Mouse (Mus musculus): ENCODE results near the gene Cdk10. TPM values are rescaled to one million over a fixed set of nuclear protein-coding genes. Genes with fewer than 3 reads are reported as not detected.

Cdk10 gene
- polyA plus RNA-seq, 1 experiment from 2014 or later = 48.7 TPM

DNA sequence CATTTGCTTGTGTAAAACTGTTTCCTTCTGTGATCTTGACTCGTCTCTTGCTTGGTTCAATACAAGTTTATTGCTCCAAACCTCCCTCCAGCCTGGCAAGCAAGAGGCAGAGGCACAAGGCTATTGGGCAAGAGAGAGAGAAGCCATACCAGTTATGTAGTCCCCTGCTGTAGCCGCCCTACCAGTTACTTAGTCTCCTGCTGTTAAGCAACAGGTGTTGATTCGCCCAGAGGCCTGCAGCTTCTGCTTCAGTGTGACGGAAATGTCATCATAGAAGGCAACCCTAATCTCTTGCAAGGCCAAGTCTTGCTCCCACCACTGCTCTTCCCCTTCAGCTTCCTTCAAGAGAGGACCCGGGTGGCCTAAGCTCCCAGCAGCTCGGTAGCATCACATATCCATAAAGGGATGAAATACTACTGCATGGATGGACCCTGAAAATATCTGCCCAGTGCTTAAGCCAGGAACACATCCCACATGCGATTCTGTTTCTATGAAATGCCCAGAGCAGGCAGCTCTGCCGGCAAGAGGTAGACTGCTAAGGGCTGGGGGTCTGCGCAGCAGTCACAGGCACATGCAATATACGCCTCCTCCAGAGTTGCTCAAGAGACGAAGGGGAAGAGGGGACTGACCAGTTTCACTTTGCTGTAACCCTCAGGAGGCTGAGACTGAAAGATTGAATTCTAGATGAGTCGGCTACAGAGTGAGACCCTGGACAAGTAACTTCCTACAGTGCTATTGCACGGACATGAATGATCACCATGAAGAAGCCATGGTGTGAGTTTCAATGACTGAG lies 55.9 kb downstream of the Cdk10 start:
- H3K36me3 ChIP-seq = peaks cover 20% of the 10 kb centered on the region; the same call in 1 of the 2 replicates
- H3K4me2 ChIP-seq (replicated peaks) = no peak overlapping the region
- H3K4me1 ChIP-seq (replicated peaks) = no peaks in the 10 kb centered on the region
- H3K9me3 ChIP-seq = no peaks in the 10 kb centered on the region
- no peak overlapping the region for H3K4me3 ChIP-seq (replicated peaks)
- no peak overlapping the region for H3K27ac ChIP-seq
- 89% methylated on average over 13 of the region's 13 CpGs for WGBS
- no peak overlapping the region for H3K9ac ChIP-seq (replicated peaks)
- ATAC-seq = no peak
- no peaks in the 10 kb centered on the region for H3K27me3 ChIP-seq

Other genes with a start within 250 kb of the Cdk10 start
- 32.3 and 34.4 TPM in 2 replicates for gene Ankrd11, start 182.6 kb upstream of the Cdk10 start, polyA plus RNA-seq (2015; fragmentation: Nextera tagmentation; extraction: Ambion mirVana)
- 52.0 and 52.2 TPM in 2 replicates for gene Spg7, start 161.9 kb upstream of the Cdk10 start, polyA plus RNA-seq (2015; fragmentation: Nextera tagmentation; extraction: Ambion mirVana)
- gene Rpl13, start 122.5 kb upstream of the Cdk10 start, polyA plus RNA-seq (2015; fragmentation: Nextera tagmentation; extraction: Ambion mirVana) = 776 and 798 TPM in 2 replicates
- 1.6 and 1.9 TPM in 2 replicates for gene Cpne7, start 107.5 kb upstream of the Cdk10 start, polyA plus RNA-seq (2015; fragmentation: Nextera tagmentation; extraction: Ambion mirVana)
- gene Sult5a1, start 66.5 kb upstream of the Cdk10 start, polyA plus RNA-seq (2015; fragmentation: Nextera tagmentation; extraction: Ambion mirVana) = 0.77 and 1.0 TPM in 2 replicates
- not detected in 2 replicates for gene Dpep1, start 38.6 kb upstream of the Cdk10 start, polyA plus RNA-seq (2015; fragmentation: Nextera tagmentation; extraction: Ambion mirVana)
- 196 and 212 TPM in 2 replicates for gene Chmp1a, start 12.1 kb upstream of the Cdk10 start, polyA plus RNA-seq (2015; fragmentation: Nextera tagmentation; extraction: Ambion mirVana)
- gene Spata33, start 12.0 kb upstream of the Cdk10 start, polyA plus RNA-seq (2015; fragmentation: Nextera tagmentation; extraction: Ambion mirVana) = 6.5 and 7.2 TPM in 2 replicates
- 2.7 and 2.8 TPM in 2 replicates for gene Spata2l, start 11.4 kb downstream of the Cdk10 start, polyA plus RNA-seq (2015; fragmentation: Nextera tagmentation; extraction: Ambion mirVana)
- gene Zfp276, start 29.4 kb downstream of the Cdk10 start, polyA plus RNA-seq (2015; fragmentation: Nextera tagmentation; extraction: Ambion mirVana) = 23.6 and 26.3 TPM in 2 replicates
- 51.5 and 53.4 TPM in 2 replicates for gene Vps9d1, start 29.5 kb downstream of the Cdk10 start, polyA plus RNA-seq (2015; fragmentation: Nextera tagmentation; extraction: Ambion mirVana)
- 14.0 and 15.2 TPM in 2 replicates for gene Fanca, start 93.7 kb downstream of the Cdk10 start, polyA plus RNA-seq (2015; fragmentation: Nextera tagmentation; extraction: Ambion mirVana)
- gene Spire2, start 107.9 kb downstream of the Cdk10 start, polyA plus RNA-seq (2015; fragmentation: Nextera tagmentation; extraction: Ambion mirVana) = 31.8 and 38.7 TPM in 2 replicates
- gene Tcf25, start 148.9 kb downstream of the Cdk10 start, polyA plus RNA-seq (2015; fragmentation: Nextera tagmentation; extraction: Ambion mirVana) = 238 and 263 TPM in 2 replicates
- gene Mc1r, start 182.3 kb downstream of the Cdk10 start, polyA plus RNA-seq (2015; fragmentation: Nextera tagmentation; extraction: Ambion mirVana) = 0.17 and 0.31 TPM in 2 replicates
- gene Tubb3, start 186.6 kb downstream of the Cdk10 start, polyA plus RNA-seq (2015; fragmentation: Nextera tagmentation; extraction: Ambion mirVana) = 1,993 and 2,050 TPM in 2 replicates
- 41.7 and 42.8 TPM in 2 replicates for gene Def8, start 198.7 kb downstream of the Cdk10 start, polyA plus RNA-seq (2015; fragmentation: Nextera tagmentation; extraction: Ambion mirVana)